Mouse (Mus musculus): ENCODE data around the gene Hsd3b7. TPM values are rescaled to one million over a fixed set of nuclear protein-coding genes. Genes with fewer than 3 reads are reported as not detected.
"Not testable (repeated sequence)": the region's sequence is repeated elsewhere in the genome, so short reads cannot be mapped to it uniquely, and the experiment has no call there.

The Hsd3b7 gene
- total RNA-seq, 2 experiments from 2014 or later = 3.6 to 6.8 TPM

DNA sequence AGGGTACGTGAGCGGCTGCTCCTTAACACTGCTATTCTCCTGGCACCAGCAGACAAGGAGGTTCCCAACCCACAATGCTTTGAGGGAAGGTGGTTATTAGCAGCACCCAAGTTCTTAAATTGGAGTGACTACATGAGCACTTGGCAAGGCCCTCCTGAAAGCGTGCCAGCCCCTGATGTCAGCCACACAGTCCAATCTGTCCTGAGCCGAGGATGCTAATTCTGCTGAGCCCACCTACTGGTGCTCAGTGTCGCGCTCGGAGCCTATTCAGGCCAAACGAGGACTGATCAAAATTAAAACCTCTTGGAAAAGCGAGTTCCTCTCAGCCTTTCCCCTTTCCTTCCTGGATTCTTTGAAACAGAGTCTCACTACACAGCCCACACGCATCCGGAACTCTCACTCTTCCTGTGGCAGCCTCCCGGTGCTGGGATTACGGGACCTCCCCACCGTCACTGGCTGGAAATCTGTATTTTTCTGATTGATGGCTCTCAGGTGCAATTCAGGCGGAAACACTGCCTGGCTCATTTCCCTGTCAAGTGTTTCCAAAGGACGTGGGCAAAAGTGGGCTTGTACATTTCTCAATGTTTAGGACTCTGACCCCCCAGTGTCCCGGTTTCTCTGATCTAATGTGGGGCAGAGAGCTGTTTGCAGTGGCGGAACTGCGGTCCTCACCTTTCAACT, 14.0 kb downstream of the Hsd3b7 start:
- intact Hi-C loops (cut with DNase I) = no loop called here
- DNase-seq (ENCODE audit: low spot score in 2 of 2) = peak; percentile 66 to 87

DNA sequence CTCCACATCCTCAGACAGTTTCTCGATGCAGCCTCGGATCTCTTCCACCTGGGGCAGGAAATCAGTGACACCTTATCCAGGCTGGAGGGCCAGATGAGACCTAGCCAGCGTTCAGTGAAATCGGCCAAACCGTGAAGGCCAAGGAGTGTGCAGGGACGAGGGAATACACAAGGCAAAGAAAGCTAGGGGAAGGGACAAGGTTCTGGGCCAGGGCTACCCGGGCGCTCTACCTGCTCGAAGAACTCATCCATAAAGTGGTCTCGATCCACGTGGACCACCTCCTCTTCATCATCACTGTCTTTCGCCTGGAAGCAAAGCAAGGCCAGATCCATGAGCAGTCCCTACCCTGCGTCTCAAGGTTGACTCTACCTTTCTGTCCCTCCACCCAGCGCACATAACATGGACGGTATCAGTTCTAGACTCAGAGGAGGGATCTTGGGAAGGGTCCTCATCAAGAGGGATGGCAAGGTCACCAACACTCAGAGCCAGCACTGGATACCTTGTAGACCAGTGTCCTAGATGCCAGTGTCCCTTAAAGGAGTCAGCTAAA, 14.8 kb downstream of the Hsd3b7 start:
- no peak for DNase-seq (ENCODE audit: low spot score in 2 of 2)
- intact Hi-C loops (cut with DNase I) = no loop called here

DNA sequence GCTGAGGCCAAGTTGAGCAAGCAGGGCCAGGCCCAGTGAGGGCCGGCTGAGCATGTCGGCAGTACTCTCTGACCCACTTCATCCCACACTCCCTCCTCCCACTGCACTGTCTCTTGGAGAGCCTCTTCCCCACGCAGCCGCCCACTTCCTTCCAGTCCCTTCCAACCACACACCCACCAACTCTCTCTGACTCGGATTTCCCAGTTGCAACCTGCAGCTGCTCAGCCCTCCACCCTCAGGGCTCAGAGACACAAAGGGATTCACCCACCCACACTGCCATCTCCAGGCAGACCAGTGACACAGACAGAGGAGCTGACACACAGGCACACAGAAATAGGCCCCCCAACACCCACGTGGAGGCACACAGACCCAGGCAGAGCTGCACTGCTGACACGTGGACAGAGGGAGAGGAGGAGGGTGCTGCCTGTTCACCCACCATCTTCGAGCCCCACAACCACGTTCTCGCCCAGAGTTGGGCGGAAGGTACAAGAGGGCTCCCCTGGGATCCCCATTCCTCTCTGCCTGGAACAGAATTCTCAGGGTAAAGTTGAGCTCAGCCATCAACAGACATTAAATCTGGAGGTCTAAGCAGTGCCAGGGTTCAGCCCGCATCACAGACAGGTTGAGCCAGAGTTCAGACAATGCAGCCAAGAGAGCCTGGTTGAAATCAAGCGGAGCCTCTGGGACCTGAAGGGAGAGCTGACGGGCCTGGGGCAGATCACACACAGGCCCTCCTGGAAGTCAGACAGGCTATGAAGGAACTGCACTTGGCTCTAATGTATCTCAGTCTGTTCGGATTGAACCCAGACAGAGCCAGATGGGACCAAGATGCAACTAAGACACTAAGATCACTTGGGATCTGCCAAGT, 15.8 kb downstream of the Hsd3b7 start:
- peak; percentile 69 to 95 for DNase-seq (ENCODE audit: low spot score in 2 of 2)
- intact Hi-C loops (cut with DNase I) = loop anchor here (1.0 kb wide), 1 partner anchor 25 kb away; no protein-coding TSS in a partner anchor

DNA sequence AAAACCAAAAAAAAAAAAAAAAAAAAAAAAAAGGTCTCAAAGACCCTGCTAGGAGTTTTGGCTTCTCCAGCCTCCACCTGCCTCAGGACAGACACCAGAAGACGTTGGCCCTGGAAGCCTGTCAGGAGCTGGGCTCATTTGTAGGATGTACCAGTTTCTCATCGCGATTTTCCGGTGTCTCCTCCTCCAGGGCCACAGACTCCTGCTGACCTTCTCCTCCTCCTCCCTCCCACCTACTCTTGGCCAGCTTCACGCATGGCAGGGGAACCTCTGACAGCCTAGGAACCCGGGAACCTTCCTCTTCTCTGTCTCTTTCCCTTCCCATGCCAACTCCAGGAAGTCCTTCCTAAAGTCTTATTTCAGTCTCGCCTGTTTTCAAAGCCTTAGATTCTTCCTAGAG, 16.6 kb downstream of the Hsd3b7 start:
- intact Hi-C loops (cut with DNase I) = no loop called here

DNA sequence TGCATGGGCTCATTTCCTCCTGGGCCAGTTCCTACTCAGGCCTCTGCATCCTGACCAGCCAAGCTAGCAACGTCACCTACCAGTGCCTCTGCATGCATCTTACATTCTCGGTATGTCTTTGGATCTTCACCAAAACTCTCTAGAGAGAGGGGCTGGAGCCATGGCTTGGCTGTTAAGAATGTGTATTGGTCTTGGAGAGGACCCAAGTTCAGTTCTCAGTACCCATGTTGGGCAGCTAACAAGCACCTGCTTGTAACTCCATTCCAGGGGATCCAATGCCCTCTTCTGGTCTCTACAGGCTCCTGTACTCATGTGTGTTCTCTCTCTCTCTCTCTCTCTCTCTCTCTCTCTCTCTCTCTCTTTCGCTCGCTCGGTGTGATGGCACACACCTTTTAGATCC, 17.4 kb downstream of the Hsd3b7 start:
- intact Hi-C loops (cut with DNase I) = no loop called here
- DNase-seq (ENCODE audit: low spot score in 2 of 2) = no peak

More for the DNA sequence above, 16.6 kb downstream of the Hsd3b7 start:
- DNase-seq (ENCODE audit: low spot score in 2 of 2) = no peak

DNA sequence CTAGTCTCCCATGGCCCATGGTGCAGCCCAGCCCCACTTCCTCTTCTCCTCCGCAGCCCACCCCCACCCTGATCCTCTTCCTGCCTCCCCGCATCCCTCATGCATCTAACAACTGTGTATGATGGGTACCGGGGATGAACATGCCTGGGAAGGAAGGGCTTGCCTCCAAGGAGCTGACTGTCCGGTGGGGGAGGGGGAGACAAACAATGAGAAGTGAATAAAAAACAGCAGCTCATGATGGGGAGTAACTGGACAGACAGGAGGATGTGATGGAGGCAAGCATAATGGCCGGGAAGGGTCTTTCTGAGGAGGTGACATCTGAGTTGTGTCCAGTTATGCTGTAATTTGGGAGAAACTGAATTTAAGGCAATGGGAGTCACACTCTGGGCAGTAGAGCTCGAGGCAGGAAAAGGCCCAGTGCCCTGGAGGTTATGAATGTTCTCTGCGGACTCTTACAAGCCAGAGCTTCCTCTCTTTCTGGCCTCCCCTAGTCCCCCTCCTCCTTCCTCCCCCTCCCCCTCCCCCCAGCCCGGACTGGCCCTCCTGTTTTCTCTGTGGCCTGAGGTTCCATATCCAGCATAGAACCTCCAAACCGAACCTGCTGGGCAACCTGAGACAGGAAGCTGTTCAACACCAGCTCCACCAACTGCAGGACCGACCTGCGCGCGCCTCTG, 20.6 kb downstream of the Hsd3b7 start:
- no peak for DNase-seq (ENCODE audit: low spot score in 2 of 2)
- intact Hi-C loops (cut with DNase I) = loop anchor here (5.0 kb wide), 1 partner anchor 56 kb away; the partner anchor contains the start of genes Zfp646 and Zfp668

DNA sequence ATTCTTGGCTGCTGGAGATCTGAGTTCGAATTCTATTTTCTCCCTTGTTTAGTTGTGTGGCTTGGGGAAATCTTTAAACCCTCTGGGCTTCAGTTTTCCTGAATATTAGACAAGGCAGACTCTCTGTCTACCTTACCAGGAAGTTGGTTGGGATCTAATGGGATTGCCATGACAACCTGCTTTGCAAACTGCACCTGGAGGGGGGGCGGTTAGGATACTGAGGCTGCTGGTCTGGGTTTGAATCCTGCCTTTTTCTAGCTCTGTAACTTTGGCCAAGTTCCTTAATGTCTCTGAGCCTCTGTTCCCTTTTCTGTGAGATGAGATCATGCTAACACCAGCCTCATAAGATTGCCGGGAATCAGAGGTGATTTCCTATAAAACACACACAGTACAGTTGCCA, 22.1 kb downstream of the Hsd3b7 start:
- intact Hi-C loops (cut with DNase I) = loop anchor here (5.0 kb wide), 1 partner anchor 55 kb away; the partner anchor contains the start of genes Zfp646 and Zfp668
- no peak for DNase-seq (ENCODE audit: low spot score in 2 of 2)

DNA sequence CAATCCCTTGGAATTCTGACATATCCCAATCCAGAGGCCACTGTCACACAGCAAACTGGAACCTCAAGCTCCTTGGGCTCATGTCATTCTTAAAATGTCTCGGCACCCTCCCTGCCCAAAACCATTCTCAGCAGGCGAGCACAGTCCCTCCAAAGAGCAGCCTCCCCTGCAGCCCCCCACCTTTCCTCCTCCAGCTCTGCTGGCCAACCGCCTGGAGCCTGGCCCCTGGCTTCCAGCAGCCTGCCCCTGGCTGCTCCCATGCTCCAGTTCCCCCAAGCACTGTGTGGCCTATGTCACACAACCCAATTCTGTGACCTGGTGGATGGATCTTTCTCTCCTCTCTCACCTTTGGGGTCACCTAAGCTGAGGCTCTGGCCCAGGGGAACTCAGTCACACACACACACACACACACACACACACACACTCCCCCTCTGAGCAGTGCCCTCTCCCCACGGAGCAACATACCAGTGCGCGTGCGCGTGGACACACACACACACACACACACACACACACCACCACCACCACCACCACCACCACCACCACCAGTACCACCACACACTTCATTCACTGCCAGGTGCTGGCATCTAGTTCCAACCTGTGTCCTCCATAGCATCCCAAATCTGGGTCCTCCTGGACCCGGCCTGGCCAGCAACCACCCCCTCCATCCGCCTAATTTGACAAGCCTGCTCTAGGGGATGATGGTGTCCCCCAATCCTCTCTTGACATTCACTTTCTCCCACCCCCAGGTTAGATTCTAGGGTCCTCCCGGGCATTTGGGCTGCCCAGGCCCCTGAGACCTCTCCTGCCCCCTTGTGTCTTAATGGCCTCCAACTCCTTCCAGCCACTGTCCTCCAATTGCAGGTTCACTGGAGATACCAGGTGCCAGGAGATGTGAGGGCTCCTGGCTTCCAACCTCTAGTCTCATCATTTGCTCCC, 23.1 kb downstream of the Hsd3b7 start:
- peak in 1 of 2 experiments; percentile 57 for DNase-seq (ENCODE audit: low spot score in 2 of 2)
- intact Hi-C loops (cut with DNase I) = loop anchor here (1.0 to 5.0 kb wide), 3 partner anchors 18 to 54 kb away; partner anchors contain the start of genes Zfp646 and Zfp668

DNA sequence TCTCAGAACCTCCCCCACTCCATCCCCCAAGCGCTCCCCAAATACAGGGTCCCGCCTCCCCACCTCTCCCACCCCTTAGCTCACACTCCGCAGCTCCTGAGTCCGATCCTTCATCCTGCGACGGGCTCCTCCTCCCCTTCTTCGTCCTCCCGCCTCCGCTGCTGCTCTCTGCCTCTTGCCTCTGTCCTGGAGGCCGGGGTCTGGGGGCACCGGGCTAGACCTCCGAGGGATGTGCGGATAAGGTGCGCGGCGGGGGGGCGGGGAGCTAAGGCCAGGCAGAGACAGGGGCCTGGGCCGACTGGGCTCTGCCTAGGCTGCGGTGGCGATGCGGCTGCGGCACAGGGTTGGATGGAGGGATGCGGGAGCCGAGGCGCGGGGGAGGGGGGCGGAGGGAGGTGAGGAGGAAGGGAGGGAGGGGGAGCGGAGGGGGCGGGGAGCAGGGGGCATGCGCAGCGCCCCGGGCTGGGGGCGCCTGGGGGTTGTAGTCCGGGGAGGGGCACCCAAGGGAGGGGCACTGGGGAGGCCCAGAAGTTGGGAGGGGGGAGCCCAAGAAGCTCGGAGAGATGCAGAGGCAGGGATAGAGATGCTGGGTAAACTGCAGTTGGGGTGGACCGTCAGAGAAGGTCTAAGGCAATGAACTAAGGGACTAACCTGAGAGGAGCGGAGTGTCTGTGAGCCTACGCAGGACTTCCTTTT, 23.9 kb downstream of the Hsd3b7 start, which contains the start of the genes Stx4a and Stx1b:
Gene Stx4a, plus strand, starts transcription at position 119 of the 696 bp plus-strand sequence.
Gene Stx1b, minus strand, starts transcription at position 374 of the 696 bp plus-strand sequence.
- peak; percentile 62 to 67 for DNase-seq (ENCODE audit: low spot score in 2 of 2)
- intact Hi-C loops (cut with DNase I) = loop anchor here (1.0 to 5.0 kb wide), 3 partner anchors 17 to 53 kb away; partner anchors contain the start of genes Zfp646 and Zfp668

DNA sequence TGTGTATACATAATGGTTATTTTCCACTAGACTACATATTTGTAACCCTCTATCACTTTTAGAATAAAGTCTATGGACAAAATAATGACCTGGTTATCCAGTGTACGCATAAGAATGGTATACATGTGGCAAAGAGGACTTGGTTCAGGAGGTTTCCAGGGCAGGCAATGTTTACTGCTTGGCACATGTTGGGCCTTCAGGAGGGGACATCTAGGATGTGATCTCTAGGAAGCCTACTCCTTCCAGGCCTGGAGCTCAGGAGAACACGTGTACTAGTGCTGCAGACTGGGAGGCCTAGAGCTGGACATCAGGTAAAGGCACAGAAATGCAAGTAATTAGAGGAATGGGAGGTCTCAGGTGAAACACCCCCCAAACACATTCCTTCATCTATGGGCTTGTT, 35.1 kb downstream of the Hsd3b7 start:
- intact Hi-C loops (cut with DNase I) = no loop called here
- DNase-seq (ENCODE audit: low spot score in 2 of 2) = no peak

DNA sequence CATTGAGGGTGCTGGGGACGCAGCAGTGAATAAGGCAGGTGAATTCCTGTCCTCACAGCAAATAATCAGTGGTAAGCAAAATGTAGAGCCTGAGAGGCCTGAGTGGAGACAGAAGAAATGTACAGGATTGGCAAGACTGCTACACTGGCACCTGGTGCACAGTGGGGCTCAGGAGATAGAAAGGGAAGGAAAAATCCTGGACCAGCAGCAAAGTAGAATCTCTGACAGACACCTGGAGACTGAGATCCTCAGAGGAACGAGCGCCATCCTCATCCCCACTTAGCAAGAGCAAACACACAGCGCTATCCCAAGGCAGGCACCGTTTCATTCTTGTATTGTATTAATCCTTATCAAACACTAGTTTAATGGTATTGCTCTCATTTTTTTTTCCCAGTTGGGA, 37.1 kb downstream of the Hsd3b7 start:
- intact Hi-C loops (cut with DNase I) = no loop called here
- no peak for DNase-seq (ENCODE audit: low spot score in 2 of 2)

DNA sequence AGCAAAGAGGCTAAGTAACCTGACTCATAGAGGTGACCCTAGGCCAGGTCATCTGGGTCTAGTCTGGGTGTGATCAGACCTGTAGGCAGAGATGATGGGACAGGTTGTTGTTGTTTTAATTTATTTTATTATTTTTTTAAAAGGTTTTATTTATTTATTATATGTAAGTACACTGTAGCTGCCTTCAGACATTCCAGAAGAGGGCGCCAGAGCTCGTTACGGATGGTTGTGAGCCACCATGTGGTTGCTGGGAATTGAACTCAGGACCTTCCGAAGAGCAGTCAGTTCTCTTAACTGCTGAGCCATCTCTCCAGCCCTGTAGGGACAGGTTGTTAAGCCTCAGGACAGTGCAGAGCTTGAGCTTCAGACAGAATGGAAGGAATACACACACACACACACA, 37.5 kb downstream of the Hsd3b7 start:
- DNase-seq (ENCODE audit: low spot score in 2 of 2); intact Hi-C loops (cut with DNase I): not testable (repeated sequence)

DNA sequence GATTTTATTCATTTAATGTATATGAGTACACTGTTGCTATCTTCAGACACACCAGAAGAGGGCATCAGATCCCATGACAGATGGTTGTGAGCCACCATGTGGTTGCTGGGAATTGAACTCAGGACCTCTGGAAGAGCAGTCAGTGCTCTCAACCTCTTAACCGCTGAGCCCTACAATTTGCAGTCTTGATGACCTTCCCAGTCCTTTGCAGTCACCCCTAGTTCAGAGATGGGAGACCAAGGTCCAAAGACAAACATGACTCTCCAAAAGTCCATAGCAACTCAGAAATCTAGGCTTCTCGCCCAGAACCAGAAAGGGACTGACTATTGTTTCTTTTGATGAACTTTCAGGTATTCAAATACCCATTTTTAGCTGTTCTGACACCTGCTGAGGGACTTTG, 39.6 kb downstream of the Hsd3b7 start:
- intact Hi-C loops (cut with DNase I) = not testable (repeated sequence)

DNA sequence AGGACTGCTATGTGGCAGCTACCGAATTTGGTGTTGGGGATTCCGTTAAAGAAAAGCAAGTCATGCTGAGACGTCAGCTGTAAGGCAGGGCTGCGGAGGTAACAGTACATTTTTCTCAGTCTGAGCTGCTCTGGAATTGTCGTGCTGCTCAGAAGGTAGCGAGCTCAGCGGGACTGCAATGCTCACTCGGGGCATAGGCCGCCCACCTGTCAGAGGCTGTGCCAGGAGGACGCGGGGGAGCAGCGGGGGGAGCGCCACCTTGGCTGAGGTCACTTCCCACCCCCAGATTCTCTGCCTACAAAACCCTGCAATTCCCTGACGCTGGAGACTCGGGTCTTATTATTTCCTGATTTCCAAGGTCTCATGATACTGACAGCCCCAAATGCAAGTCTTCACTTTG, 40.5 kb downstream of the Hsd3b7 start:
- intact Hi-C loops (cut with DNase I) = loop anchor here (1.0 kb wide), 4 partner anchors 17 to 64 kb away; partner anchors contain the start of genes Stx1b, Stx4a, Zfp646 and Zfp668
- peak in 1 of 2 experiments; percentile 89 for DNase-seq (ENCODE audit: low spot score in 2 of 2)

More for the DNA sequence above, 39.6 kb downstream of the Hsd3b7 start:
- not testable (repeated sequence) for DNase-seq (ENCODE audit: low spot score in 2 of 2)

DNA sequence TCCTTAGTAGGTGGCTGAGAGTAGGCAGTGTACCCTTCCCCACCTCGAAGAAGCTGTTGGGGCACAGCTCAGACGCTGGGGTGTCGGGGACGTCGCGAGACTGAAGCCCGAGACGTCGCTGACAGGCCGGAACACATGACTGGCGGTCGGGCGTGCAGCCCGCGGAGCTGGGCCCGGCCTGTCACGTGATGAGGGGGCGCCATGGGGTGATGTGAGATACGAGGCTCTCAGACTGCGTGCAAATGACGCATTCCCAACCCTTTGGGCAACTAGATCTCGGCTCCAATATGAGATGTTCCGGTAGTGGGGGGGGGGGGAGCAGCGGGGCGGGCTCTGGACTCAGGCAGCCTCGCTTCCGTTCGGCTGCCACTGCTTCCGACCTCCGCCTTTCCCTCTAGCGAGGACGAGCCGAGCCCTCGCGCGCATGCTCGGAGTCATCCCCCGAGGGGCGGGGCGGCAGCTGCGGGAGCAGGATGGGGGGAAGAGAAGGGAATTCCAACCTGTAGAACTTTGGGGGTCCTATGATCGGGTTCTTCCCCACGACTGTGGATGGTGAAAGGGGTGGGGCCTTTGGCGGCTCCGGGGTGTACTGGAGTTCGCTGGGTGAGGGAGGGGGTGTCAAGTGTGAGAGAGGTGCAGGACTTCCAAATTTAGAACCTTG, 41.1 kb downstream of the Hsd3b7 start:
- intact Hi-C loops (cut with DNase I) = loop anchor here (1.0 kb wide), 4 partner anchors 17 to 64 kb away; partner anchors contain the start of genes Stx1b, Stx4a, Zfp646 and Zfp668
- DNase-seq (ENCODE audit: low spot score in 2 of 2) = peak; percentile 95 to 99

DNA sequence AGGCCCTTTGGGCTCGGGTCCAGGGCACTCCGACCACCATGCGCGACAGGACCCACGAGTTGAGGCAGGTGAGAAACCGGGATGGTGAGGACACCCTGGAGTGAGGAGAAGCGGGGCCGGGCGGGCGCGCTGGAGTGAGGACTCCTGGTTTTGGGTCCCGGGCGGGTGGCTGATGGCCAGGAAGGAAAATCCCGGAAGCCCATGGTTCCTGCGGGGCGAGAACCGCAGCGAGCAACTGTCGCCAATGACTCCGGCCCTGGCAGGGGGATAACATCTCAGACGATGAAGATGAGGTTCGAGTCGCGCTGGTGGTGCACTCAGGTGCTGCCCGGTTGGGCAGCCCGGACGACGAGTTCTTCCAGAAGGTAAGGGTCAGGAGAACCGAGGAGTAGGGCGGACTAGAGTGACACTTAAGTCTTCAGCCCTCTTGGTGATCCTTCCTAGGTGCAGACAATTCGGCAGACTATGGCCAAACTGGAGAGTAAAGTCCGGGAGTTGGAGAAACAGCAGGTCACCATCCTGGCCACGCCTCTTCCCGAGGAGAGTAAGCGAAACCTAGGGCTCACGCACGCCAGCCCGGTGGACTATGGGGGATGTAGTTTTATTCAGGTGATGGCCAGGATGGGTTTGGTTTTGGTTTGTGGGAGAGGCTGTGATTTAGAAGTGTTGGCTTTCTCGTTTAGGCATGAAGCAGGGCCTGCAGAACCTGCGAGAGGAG, 41.8 kb downstream of the Hsd3b7 start:
- DNase-seq (ENCODE audit: low spot score in 2 of 2) = peak; percentile 76 to 91
- intact Hi-C loops (cut with DNase I) = no loop called here
